Mouse (Mus musculus) pancreas, adult 10 weeks (tissue): ENCODE measurements around the gene Bex2. TPM values are rescaled to one million over a fixed set of nuclear protein-coding genes. Genes with fewer than 3 reads are reported as not detected.

Source experiments
- polyA plus RNA-seq: library from polyadenylated mRNA; stranded (reverse); fragments of 350-450 nt; fragmentation: Illumina TruSeq; extraction: RNeasy Lipid Tissue Mini Kit (QIAGEN cat#74804); gene quantifications from one replicate; pipeline ENCODE4 v1.2.3, GENCODE M21; 2015; ENCODE audit warnings: low read depth, low replicate concordance; ENCODE audit not compliant: insufficient read depth

Gene Bex2
- 17.4 TPM for polyA plus RNA-seq

DNA sequence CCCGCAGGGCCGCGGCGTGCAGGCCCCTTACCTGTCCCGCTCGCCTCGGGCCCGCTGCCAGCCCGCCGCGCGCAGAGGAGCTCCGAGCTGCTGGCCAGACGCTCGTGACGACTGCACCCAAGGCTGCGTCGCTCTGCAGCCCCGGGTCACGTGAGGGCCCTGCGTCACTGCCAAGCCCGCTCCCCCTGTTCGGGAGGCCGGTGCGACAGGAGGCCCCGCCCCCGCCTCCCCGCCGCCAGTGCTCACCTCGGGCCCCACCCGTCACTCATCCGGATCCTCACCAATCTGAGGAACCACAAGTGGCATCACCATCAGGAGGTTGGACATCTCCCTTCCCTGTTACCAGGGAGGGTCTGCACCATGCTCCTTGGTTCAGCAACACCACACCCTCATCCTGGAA is at the start of gene Bex2:
Gene Bex2 (minus strand): TSS at position 217 of the 400 bp plus-strand sequence.

GRCm38 (mm10) chrX:136085155-136085554 is 17.1 kb upstream of the Bex2 start, which contains the start of gene Nxf3:
Gene Nxf3 (minus strand): TSS chrX:136085255.

GRCm38 (mm10) chrX:136032799-136033763 is 35.0 kb downstream of the Bex2 start, which contains the start of gene Arxes1:
Gene Arxes1 (plus strand): TSS chrX:136033367.

Other genes starting within 250 kb of the Bex2 start
- 3.3 TPM for gene Gprasp2, start 229.2 kb downstream of the Bex2 start, polyA plus RNA-seq
- 3.7 TPM for gene Arxes2, start 74.4 kb downstream of the Bex2 start, polyA plus RNA-seq
- gene Arxes1, start 34.9 kb downstream of the Bex2 start, polyA plus RNA-seq = not detected
- gene Nxf3, start 17.0 kb upstream of the Bex2 start, polyA plus RNA-seq = not detected
- gene Bex4, start 70.8 kb upstream of the Bex2 start, polyA plus RNA-seq = 5.6 TPM
- 17.8 TPM for gene Tceal8, start 104.1 kb upstream of the Bex2 start, polyA plus RNA-seq
- gene Tceal5, start 135.6 kb upstream of the Bex2 start, polyA plus RNA-seq = not detected
- gene Tceal7, start 146.5 kb upstream of the Bex2 start, polyA plus RNA-seq = not detected
- 1.6 TPM for gene Bex1, start 147.3 kb upstream of the Bex2 start, polyA plus RNA-seq
- gene Tceal9, start 176.8 kb upstream of the Bex2 start, polyA plus RNA-seq = 70.5 TPM
- gene Bex3, start 202.0 kb upstream of the Bex2 start, polyA plus RNA-seq = 25.5 TPM